Mouse (Mus musculus) lung, postnatal 4 days (tissue): ENCODE results near the gene Dnajc19.
A peak's percentile ranks its signal among the peaks of the same experiment; 100 is the strongest.
"Not testable (repeated sequence)": the region's sequence is repeated elsewhere in the genome, so short reads cannot be mapped to it uniquely, and the experiment has no call there.

Experiments used
- DNase-seq, 2 experiments: peaks; one replicate each; pipeline ENCODE4 v3.0.0; 2021

Gene Dnajc19

DNA sequence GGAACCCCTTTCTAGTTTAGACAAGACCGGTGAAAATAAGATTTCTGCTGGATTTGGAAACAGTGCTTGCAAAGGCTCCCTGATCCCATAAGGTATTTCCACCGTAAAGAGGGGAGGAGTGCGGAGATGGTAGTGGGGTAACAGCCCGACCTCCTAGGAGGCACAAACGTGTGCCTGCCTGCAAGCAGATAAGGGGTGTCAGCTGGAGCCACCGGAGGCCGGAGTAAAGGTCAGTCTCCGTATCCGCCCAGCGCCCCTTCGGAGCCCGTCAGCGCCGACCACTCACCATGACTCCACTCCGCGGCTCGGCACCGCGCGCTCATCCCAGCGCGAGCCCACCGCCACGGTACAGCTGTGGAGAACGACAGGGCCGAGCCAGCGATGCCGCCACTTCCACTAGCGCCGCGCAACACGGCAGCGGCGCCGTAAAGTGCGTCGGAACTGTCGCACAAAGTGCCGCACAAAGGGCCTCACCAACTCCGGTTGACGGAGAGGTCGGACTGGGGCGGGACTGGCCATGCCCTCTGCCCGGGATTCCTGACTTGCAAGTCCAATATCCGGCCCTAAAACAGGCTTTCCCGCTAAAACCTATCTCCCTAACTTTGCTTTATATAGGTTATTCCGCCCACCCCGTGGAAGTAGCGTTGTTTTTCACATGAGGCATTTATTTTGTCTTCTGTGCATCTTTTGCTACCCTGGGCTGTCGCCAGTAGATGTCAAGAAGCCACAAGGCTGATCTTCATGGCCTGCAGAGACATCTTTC lies at the start of gene Dnajc19:
Gene Dnajc19, minus strand, starts transcription at position 422 of the 763 bp plus-strand sequence.
- DNase-seq = peak; percentile 94

DNA sequence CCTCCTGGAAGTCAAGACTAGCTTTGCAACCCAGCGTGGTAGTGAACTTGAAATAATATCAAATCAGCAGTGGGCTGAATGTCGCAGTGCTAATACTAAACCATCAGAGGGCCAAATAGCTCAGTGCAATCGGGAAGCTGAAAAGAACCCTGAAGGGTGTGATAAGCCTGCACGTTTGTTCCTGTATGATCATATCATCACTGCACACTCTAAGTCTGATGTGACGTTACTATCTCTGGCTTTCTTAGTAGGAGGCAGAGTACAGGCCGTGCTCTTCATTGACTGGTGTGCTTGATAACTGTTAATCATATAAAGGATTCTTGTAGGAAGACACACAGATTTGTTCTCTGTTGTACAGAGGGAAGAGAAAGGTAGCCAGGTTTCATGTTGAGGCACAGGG lies 48.8 kb upstream of the Dnajc19 start:
- no peak for DNase-seq

DNA sequence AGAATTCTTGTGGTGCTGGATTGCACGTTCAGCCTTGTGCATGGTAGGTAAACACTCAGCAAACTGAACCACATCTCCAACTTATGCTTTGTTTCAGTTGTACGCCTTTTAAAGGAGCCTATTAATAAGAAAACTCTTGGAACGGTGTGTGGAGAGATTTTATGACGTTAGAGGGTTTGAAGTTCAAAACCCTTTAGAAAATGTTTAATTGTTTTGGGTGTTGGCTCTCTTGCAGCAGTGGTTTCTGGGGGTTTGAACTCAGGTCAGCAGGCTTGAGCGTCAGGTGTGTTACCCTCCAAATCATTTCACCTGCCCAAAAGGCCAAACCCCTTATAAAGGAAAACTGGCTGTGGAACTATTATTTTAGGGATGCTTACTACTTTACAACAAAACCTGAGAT lies 40.2 kb upstream of the Dnajc19 start:
- DNase-seq = no peak

DNA sequence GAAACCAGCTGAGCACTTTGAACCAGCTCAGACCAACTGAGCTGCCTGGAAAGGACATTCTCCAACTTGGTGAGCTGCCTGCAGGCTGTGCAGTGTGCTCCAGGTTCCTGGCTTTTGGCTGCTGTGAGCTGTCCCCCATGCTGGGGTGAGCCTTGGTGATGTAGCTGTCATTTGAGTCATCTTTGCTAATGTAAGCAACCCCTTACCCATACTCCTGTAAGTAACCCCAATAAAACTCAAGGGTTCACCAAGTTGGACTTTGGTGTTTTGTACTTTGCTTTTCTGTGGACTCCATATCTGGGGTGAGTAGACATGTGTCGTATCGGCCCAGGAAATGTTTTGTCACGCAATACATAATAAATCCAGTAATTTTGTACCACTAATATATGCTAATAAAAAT lies 39.7 kb upstream of the Dnajc19 start:
- no peak for DNase-seq

DNA sequence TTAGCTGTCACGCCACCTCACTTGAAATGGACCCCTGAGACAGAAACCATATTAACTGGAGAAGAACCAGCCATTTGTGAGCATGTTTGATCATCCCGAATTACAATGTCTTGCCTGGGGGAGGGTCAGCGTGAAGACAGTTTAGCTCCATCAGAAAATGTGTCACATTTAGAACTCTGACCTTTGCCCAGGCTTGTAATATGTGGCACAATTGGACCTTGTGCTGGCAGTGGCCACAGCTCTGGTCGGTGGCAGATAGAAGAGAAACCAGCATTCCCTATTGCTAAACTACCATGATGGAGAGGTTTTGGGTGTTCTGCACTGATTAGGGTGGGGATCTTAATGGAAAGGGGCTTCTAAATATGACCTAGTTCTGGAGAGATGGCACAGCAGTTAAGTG lies 38.7 kb upstream of the Dnajc19 start:
- no peak for DNase-seq

DNA sequence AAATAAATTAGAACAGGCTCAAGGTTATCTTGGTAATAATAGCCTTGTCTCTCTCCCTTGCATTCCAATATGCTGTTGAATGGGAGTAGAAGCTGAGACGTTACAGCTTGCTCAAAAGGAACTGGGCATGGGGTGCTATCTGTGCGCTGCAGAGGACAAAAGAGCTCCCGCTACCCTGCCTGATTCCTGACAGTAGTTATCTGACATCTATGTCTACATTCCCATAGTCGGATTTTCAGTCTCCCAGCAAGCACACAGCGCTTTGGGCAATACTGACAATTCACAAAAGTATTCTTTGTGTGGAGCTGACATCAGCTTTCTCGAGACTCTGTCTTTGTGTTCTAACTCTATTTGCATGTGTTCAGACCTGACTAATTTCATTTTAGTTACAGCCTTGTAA lies 34.7 kb upstream of the Dnajc19 start:
- no peak for DNase-seq

DNA sequence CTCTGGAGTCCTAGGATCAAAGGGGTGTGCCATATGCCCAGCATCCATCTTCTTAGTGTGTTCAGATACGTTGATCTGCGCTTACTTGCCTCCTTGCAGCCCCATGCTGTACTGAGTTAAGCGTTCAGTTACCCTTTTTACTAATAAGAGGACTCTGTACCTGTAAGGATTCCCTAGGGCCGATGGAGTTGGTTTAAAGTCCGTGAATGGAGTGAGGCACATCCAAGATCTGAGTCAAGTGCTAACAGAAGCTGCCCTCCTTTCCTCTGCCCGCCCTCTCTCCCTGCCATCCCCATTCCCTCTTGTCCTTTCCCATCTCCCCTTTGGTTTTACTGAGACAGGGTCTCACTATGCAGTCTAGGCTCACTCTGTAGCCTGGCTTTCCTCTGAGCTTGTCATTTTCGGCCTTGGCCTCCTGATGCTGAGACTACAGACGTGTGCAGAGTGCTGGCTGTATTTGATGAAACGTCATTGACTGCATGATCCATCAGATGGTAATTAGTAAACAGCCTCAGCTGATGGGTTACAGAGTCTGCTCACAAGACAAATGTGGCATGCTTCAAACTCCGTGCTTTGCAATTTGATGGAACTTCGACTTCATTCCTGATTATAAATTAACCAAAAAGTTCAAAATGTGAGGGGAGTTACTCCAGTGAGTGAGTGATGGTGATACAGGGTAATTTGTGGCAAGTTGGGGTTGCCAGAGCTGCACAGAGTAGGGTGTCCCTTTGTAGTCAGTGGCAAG lies 31.0 kb upstream of the Dnajc19 start:
- no peak for DNase-seq

DNA sequence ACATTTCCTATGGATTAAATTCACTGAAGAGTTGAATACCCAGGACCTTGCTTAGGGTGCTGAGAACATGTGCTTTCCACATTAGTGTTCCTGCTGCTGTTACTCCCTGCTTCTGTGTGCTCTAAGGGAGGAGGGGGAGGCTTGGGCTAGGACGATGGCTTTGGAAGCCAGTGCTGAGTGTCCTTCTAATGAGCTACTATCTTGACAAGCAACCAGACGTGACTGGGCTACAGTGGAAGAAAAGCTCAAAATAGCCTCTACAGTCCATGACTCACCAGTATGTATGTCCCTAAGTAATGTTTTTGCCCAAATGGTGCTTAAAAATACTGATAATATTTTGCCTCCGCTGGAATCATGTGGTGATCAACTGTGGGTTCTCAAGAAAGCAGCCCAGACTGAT lies 26.5 kb upstream of the Dnajc19 start:
- DNase-seq = no peak

DNA sequence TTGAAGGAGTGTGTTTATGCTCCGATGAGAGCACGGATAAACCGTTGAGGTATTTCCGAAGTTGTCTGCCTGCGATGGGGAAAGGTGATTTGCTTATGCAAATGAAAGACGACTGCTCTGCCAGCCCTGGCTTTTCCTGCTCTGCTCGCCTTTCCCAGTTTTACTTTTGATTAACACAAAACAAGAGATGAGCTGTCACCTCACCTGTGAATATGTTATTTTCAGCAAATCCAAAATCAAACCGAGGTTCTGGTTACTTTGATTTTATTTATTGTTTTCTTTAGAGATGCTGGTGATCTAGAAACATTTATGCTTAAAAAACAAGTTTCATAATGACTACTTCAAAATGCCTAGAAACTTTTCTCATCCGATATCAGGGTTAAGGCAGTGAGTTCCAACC lies 25.3 kb upstream of the Dnajc19 start:
- no peak for DNase-seq

DNA sequence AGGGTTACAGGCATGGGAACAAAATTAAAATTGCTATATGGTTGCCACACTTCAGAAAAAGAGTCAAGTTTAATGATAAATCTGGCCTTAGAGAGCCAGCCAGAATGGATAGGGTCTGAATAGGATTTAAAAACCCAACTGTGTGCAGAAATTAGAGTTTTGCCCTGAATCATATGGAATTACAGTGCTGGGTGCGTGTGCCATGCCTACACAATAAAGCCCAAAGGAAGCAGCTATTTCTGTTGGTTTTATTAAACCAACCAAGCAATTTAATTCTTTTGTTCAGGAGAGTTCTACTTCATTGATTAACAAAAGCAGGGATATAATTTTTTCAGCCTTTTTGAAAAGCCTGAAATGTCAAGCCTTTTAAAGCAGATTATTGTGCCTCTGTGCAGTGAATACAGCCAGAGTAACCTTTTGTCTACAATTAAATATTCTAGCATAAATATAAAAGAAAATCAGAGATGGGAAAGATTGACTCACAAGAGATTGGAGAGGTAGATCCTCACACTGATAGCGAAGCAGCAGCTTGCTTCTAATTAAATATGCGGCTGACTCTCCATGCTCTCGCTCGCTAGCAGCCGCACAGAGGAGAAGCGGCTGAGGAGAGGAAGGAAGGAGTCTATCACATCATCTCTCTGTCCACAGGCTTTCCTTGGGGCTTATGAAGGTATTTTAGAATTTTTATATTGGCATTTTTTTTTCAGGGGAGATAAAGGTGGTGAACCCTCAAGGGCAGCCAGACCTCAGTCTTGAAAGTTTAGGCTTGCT lies 23.0 kb upstream of the Dnajc19 start:
- DNase-seq = no peak

DNA sequence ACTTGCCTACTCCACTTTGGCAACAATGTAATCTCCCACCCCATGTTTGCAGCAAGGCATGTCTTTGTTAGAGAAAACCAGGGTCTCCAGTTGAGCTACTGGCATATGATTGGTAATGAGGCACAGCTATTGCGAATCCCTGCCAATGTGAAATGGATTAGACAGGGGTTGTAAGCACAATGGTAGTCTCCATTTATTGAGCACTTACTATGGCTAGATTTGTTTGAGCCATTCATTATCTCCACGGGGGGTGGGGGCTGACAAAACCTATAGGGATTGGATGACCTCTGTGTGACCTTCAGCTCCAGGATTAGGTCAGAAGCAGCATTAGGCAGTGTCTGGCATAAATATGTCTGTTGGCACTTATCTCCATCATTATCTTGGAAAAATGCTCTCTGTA lies 21.8 kb upstream of the Dnajc19 start:
- no peak for DNase-seq

DNA sequence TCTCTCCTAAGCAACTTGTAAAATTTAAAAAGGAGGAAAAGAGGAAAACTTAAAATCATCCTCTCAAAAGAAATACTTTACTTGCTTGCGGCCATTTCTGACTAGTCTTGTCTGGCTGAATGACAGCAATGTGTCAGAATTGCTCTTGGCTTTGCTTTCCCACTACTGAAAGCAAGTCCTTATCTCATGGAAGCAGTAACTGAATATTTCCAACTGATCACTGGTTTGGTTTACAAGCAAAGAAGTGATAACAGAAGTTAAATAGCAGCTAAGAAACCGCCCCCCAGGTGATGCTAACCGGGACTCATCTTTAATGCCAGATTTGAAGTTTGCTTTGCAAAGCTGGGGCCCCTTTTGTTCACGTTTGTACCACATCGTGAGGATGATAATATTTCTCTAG lies 2.5 kb upstream of the Dnajc19 start:
- no peak for DNase-seq

DNA sequence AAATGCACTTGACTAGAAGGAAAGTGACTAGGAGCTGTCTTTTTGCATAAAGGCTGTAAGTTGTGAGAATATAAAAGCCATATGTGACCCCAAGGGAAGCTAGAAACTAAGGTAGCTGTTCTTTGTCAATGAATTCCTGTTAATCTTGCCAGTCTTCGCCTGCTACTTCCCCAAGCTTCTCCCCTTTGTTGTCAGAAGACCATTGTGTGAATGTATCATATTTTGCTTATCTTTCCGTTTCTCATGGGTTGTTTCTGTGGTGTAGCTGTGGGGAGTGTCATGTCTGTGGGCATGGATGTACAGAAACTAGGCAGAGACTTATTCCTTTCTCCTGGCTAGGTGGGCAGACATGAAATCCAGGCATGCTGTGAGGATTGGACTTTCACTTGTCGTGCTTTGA lies 808 bp upstream of the Dnajc19 start:
- no peak for DNase-seq

DNA sequence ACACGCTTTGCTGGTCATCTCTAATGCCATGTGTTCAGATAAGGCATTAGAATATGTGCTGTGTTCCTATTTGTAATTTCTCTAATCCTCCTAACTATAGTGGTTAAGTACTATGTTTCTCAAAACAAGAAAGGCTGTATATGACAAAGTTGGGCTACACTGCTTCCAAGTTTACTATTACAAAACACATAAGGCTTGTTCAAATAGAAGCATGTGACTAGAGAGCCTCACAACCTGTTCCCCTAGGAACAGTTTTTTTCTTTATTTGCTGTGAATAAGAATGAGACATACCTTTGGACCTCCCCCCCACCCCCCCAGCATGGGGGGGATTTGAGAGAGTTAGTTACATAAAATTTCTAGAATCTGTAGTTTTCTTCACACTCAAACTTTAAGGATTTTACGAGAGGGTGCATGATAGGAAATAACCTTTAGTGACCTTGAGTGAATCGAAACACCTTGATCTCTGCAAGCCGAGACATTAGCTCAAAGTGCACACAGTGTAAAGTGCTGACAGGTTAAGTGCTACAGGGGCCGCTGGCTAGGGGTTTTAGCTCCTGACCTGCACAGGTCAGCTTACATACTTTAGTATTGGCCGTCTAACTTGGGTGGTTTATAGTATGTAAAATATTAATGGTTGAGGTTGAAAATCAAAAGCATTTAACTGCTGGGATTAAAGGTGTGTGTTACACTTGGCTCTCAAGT lies 4.9 kb downstream of the Dnajc19 start:
- DNase-seq = no peak

DNA sequence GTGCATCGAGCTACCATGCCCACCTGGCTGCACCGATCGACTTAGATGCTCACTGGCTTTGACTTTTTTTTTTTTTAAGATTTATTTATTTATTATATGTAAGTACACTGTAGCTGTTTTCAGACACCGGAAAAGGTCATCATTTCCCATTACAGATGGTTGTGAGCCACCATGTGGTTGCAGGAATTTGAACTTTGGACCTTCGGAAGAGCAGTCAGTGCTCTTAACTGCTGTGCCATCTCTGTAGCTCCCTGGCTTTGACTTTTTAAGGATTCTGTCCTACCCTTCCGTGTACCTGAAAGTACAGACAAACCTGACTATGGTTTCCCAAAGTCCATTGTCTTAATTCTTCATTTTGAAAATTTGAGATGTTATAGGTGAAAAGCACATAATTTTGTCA lies 8.4 kb downstream of the Dnajc19 start:
- no peak for DNase-seq

DNA sequence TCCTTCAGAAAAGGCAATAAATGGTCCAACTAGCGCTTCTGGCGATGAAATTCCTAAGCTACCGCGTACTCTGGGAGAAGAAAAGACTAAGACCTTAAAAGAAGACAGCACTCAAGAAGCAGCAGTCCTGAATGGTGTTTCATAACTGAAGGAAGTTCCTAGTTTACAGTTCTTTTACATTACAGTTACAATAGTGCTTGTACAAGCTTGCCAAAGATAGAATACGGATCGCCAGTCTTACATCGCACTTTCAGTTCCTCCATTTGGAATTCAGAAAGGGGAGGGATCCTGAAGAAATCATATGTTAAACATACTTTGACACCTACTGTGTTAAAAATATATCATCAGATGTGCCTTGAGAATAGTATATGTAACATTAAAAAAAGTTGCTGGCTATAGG lies 12.2 kb downstream of the Dnajc19 start:
- DNase-seq = not testable (repeated sequence)

DNA sequence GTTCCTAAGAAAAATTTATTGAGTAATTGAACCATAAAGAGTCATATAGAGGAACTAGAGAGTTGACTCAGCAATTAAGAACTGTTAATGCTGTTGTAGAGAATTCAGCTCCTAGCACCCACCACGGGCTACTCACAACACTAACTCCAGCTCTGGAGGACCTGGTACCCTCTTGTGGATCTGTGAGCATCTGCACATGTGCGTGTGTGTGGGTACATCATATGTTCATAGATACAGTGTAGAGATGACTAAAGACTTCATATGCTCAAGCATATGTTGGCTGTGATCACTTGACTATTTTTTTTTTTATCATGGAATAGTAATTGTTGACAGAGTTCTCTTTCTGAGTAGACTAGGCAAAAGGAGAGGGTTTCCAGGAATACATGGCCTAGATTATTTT lies 18.8 kb downstream of the Dnajc19 start:
- DNase-seq = no peak

DNA sequence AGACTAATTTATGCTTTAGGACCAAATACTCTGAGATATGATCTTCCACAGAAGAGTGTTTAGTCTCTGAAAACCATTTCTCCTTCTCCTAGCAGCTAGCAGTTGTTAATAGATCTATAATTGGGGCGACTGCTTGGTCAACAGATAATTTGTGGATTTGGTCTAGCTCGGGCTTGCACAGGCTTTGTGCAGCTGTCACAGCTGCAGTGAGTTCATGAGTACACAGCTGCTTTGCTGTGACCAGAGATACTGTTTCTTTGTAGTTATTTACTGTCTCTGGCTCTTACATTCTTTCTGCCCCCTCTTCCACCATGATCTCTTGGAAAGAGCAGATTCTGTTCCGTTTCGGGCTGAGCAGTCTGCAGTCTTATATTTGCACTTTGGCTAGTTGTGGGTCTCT lies 39.1 kb downstream of the Dnajc19 start:
- DNase-seq = no peak

DNA sequence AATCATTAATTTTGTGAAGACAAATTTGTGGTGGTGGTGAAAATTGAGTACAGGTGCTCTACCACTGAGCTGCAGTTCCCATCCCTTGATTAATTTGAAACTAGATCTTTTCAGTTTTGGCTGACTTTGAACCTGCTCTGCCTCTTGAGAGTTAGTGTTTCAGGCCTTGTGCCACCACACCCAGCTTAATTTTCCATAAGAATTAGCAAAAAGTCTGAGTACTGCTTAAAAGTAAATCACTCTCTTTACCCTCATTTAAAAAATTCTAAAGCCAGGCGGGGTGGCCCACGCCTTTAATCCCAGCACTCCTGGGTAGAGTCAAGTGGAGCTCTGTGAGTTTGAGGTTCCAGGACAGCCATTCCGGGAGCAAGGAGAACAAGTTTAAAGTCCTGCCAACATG lies 45.4 kb downstream of the Dnajc19 start:
- DNase-seq = no peak

DNA sequence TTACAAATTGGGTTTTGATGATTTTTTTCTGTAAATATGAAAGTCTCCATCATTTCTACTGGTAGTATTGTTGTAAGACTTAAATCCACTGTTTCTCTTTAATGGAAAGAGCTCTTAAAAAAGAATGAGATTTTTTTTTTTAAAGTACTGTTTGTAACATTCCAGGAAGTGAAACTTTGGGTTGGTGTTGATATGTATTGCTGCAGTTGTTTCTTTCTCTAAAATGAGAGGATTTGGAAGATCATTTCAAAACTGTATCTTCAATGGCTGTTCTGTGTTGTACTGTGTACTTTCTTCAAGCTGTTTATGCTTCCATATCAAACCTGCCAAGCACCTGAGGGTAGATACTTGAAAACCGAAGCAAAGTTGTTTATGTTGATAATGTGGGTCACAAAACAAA lies 46.3 kb downstream of the Dnajc19 start:
- no peak for DNase-seq

DNA sequence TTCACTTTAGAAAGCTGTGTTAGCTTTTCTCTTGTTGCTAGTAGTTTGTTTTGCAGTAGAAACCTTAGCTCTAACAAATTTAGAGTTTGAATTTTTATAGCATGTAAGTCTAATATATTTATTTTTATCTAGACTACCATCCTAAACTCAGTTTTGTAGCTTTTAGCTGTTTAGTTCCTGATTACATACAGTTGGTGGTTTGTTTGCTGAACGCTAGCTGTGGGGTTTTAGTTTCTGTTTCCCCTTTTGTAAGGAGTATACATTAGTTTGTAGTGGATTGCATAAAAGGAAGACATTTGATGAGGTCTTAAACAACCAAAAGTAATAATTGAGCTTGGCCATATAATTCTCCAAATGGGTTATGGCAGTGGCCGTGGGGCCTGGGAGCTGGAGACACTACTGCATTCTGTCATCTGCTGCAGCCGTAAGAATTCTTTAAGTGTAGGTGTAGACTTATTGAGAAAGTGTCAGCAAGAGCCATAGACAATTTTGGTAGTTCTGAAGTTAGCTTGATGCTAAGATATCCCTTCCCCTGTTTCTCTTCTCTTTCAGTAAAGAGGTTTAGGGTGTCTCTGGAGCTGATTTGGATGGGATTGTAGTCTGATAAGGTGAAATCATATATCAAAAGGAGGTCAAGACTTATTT lies 47.3 kb downstream of the Dnajc19 start:
- DNase-seq = no peak

DNA sequence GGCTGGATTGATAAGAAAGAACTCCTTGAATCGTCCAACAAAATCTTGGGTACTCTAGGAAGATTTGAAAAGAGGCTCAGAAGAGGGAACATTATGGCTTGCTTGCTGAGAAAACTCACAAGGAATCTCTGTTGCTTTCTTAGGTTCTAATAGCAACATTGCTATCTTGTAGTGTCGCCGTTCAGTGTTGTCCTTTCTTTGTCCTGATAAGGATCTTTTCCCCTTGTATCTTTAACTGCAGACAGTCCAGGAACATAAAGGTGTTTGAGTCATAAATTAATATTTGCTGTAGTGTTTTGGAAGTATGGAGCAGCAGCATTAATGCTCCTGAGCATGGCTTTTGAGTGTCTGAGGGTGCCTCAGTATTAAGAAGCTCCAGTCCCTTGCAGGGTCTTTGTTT lies 50.5 kb downstream of the Dnajc19 start:
- no peak for DNase-seq

DNA sequence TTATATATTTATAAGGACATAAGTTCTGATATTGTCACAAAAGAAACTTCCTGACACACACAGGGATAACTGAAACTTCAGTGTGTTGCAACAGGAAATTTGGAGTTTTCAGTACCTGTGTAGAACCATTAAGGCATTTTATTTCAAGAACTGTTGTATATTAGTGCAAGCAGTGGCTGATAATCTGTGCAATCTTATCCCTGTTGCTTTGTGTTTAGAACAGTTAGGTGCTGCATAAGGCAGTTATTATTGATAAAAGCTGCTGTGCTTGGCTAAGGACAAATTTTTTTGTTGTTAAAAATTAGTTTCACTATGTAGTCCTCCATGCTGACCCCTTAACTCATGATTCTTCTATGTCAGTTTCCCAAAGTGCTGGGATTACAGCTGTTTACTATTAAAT lies 52.2 kb downstream of the Dnajc19 start:
- DNase-seq = no peak
